Mouse (Mus musculus) liver, postnatal 0 days (tissue): ENCODE measurements around the gene 2010111I01Rik.

Source experiments
- CTCF ChIP-seq: sonication (generic); IDR thresholded peaks from 2 replicates; pipeline ENCODE4 v1.5.1; 2016; ENCODE audit warnings: antibody characterized with exemption, low read depth
- EP300 ChIP-seq: IDR thresholded peaks from 2 replicates; pipeline ENCODE4 v1.6.1; 2016; ENCODE audit warnings: antibody characterized with exemption, low read depth, mild to moderate bottlenecking

DNA sequence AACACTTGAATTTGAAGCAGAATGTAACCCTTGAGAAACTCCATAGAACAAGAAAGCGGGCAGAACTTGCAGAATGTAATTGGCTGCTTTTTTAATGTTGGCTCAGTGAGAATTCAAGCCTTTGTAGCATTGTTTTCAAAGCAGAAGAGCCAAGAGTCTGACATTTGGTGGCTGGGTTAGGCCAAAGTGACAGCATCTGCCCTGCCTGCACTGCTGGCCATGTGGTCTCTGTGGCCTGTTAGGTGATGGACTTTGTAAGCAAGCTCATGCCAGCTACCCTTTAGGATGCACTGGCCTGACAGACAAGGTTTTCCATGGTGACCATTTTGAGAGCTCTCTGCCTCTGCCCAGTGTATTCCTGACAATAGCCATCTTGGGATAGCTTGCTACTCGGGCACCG, 333.2 kb downstream of the 2010111I01Rik start:
- TF ChIP-seq CTCF (no peak), EP300 (no peak)
